Mouse (Mus musculus) myocyte (in vitro differentiated cells): ENCODE results near the gene 1700001J03Rik.

Experiments
- CEBPB ChIP-seq: IDR thresholded peaks from 2 replicates; pipeline ENCODE4 v1.6.1; 2011; ENCODE audit warnings: mild to moderate bottlenecking, moderate library complexity; ENCODE audit not compliant: poor library complexity, insufficient read depth, severe bottlenecking
- E2F4 ChIP-seq: IDR thresholded peaks from one replicate; pipeline ENCODE4 v1.6.1; 2011; ENCODE audit warnings: mild to moderate bottlenecking, control low read depth, moderate library complexity; ENCODE audit not compliant: insufficient read depth
- MAX ChIP-seq: IDR thresholded peaks from one replicate; pipeline ENCODE4 v1.6.1; 2011; ENCODE audit warnings: low read depth, mild to moderate bottlenecking, control low read depth
- MYOD1 ChIP-seq, 3 experiments: IDR thresholded peaks; one replicate each; pipeline ENCODE4 v1.6.1; 2011; ENCODE audit warnings: control low read depth in 2 of 3, low read depth in 2 of 3, mild to moderate bottlenecking in 2 of 3, moderate library complexity in 1 of 3; ENCODE audit not compliant: insufficient read length in 2 of 3, control insufficient read depth in 1 of 3
- MYOG ChIP-seq, 3 experiments: IDR thresholded peaks; one replicate each; pipeline ENCODE4 v1.6.1; 2011; ENCODE audit warnings: control low read depth in 2 of 3, low read depth in 2 of 3, mild to moderate bottlenecking in 2 of 3; ENCODE audit not compliant: insufficient read length in 2 of 3, control insufficient read depth in 1 of 3, insufficient read depth in 1 of 3
- POLR2A ChIP-seq: IDR thresholded peaks from one replicate; pipeline ENCODE4 v1.6.1; 2011; ENCODE audit warnings: low read depth, mild to moderate bottlenecking, control low read depth, moderate library complexity; ENCODE audit not compliant: insufficient read length
- POLR2AphosphoS2 ChIP-seq: IDR thresholded peaks from one replicate; pipeline ENCODE4 v1.6.1; 2011; ENCODE audit warnings: low read depth, control low read depth; ENCODE audit not compliant: insufficient read length
- REST ChIP-seq: IDR thresholded peaks from one replicate; pipeline ENCODE4 v1.6.1; 2011; ENCODE audit warnings: mild to moderate bottlenecking, control low read depth, moderate library complexity; ENCODE audit not compliant: insufficient read depth, insufficient read length
- SRF ChIP-seq: IDR thresholded peaks from one replicate; pipeline ENCODE4 v1.6.1; 2011; ENCODE audit warnings: low read depth; ENCODE audit not compliant: control insufficient read depth, insufficient read length
- TCF12 ChIP-seq: IDR thresholded peaks from one replicate; pipeline ENCODE4 v1.6.1; 2011; ENCODE audit warnings: mild to moderate bottlenecking, control low read depth; ENCODE audit not compliant: poor library complexity, insufficient read depth, severe bottlenecking
- USF1 ChIP-seq: IDR thresholded peaks from one replicate; pipeline ENCODE4 v1.6.1; 2011; ENCODE audit warnings: low read depth, mild to moderate bottlenecking, control low read depth, moderate library complexity

DNA sequence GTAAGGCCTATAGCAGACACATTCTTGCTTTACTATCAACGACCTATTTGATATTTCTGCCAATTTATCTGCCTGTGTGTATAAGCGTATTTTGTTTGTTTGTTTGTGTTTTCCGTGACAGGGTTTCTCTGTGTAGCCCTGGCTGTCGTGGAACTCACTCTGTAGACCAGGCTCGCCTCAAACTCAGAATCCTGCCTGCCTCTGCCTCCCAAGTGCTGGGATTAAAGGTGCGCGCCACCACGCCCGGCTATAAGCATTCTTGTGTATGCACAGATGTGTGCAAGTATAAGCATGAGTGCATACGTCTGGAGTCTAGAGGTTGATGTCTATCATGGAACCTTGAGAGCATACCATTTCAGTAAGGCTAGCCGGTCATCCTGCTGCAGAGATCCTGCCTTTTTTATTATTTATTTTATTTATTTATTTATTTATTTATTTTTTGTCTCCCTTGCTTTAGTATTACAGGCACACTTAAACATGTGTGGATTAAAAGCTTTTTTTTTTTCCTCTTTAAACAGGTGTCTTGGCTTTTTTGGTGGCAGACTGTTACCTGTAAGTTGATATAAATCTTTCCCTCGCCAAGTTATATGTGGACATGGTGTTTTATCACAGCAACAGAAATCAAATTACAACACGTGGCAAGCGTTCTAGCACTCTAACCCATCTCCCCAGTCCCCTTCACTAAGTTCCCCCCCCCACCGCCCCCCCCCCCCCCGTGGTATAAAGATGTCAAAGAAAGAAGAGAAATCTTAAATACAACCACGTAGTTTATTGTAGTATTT lies 45.0 kb upstream of the 1700001J03Rik start:
- TF ChIP-seq POLR2A (no peak), MYOG (IDR thresholded peaks at IDR 0.05; ENCODE audit: control insufficient read depth in 1 of 3, insufficient read depth in 1 of 3, insufficient read length in 2 of 3, low read depth in 2 of 3) (no peak), POLR2AphosphoS2 (no peak), E2F4 (no peak), TCF12 (no peak), SRF (no peak), REST (no peak), MAX (no peak), CEBPB (no peak), USF1 (no peak), MYOD1 (IDR thresholded peaks at IDR 0.05; ENCODE audit: control insufficient read depth in 1 of 3, insufficient read length in 2 of 3, low read depth in 2 of 3) (no peak)
